Mouse (Mus musculus) heart, embryonic 14.5 days (tissue): Measurements from ENCODE around the gene Pigz. TPM values are rescaled to one million over a fixed set of nuclear protein-coding genes. Genes with fewer than 3 reads are reported as not detected.

Experiments used
- ATAC-seq: fragments of 200-750 bp; cut with Nextera tagmentation; 2 replicates; pipeline ENCODE4 v1.8.0; 2017; ENCODE audit warnings: low read depth, moderate TSS enrichment; ENCODE audit not compliant: insufficient number of reproducible peaks, insufficient read depth, low FRiP score
- H3K27ac ChIP-seq, 2 experiments: fragments of 200-500 bp in 1 of 2; fragments of 300-500 bp in 1 of 2; sonication (generic) in 1 of 2; replicated peaks in 1 of 2; 2 replicates each; pipeline ENCODE4 v1.5.1; 2012 to 2014; ENCODE audit warnings: low read depth in 2 of 2, low read length in 2 of 2, control low read depth in 1 of 2, mild to moderate bottlenecking in 1 of 2, mixed read lengths in 1 of 2; ENCODE audit not compliant: control insufficient read depth in 1 of 2, insufficient read depth in 1 of 2
- H3K27me3 ChIP-seq: fragments of 300-500 bp; sonication (generic); 2 replicates; pipeline ENCODE4 v1.6.1; 2014; ENCODE audit warnings: mild to moderate bottlenecking, low read length, control low read depth; ENCODE audit not compliant: control insufficient read depth, insufficient read depth
- H3K36me3 ChIP-seq: fragments of 300-500 bp; sonication (generic); 2 replicates; pipeline ENCODE4 v1.6.1; 2014; ENCODE audit warnings: mild to moderate bottlenecking, control low read depth, low read length, mixed read lengths; ENCODE audit not compliant: control insufficient read depth, insufficient read depth
- H3K4me1 ChIP-seq, 2 experiments: fragments of 200-500 bp in 1 of 2; fragments of 300-500 bp in 1 of 2; sonication (generic) in 1 of 2; 2 replicates each; pipeline ENCODE4 v1.6.1; 2012 to 2014; ENCODE audit warnings: low read length in 2 of 2, control low read depth in 1 of 2, mixed read lengths in 1 of 2; ENCODE audit not compliant: control insufficient read depth in 2 of 2, insufficient read depth in 2 of 2
- H3K4me2 ChIP-seq: fragments of 300-500 bp; sonication (generic); 2 replicates; pipeline ENCODE4 v1.6.1; 2014; ENCODE audit warnings: mild to moderate bottlenecking, low read length
- H3K4me3 ChIP-seq, 2 experiments: fragments of 200-500 bp in 1 of 2; fragments of 300-500 bp in 1 of 2; sonication (generic) in 1 of 2; 2 replicates each; pipeline ENCODE4 v1.5.1; 2012 to 2014; ENCODE audit warnings: low read length in 2 of 2, mild to moderate bottlenecking in 2 of 2, control low read depth in 1 of 2, low read depth in 1 of 2, moderate library complexity in 1 of 2; ENCODE audit not compliant: control insufficient read depth in 1 of 2, insufficient read depth in 1 of 2
- H3K9ac ChIP-seq: fragments of 300-500 bp; sonication (generic); 2 replicates; pipeline ENCODE4 v1.6.1; 2014; ENCODE audit warnings: mild to moderate bottlenecking, low read length
- H3K9me3 ChIP-seq: fragments of 300-500 bp; sonication (generic); 2 replicates; pipeline ENCODE4 v1.6.1; 2016; ENCODE audit warnings: low read length, control low read depth; ENCODE audit not compliant: control insufficient read depth
- WGBS: fragments of 180-500 bp; shearing (Covaris S2); extraction: QIAGEN DNeasy Blood & Tissue Kit; methylation state at CpG from one replicate; pipeline ENCODE4 v1.1.7; 2014; 5-methylcytosine and 5-hydroxymethylcytosine counted together
- polyA plus RNA-seq: library from polyadenylated mRNA; unstranded; fragments of >200 nt; fragmentation: Nextera tagmentation; extraction: Ambion mirVana; gene quantifications from 2 replicates; pipeline ENCODE4 v1.2.1, GENCODE M21; 2014

The Pigz gene
- polyA plus RNA-seq, 1 experiment from 2014 or later, result 0.12 TPM

GRCm38 (mm10) chr16:31963224-31963623, 29.6 kb downstream of the Pigz start:
- Histone ChIP-seq H3K9ac (no peak overlapping the region), H3K4me2 (no peak overlapping the region), H3K4me3 (no peak overlapping the region), H3K27me3 (no peaks in the 10 kb centered on the region), H3K9me3 (no peaks in the 10 kb centered on the region), H3K27ac (no peak overlapping the region), H3K4me1 (no peaks in the 10 kb centered on the region), H3K36me3 (peaks cover 99% of the 10 kb centered on the region)
- WGBS, result 93% methylated on average over 7 of the region's 7 CpGs
- ATAC-seq, result no peak

GRCm38 (mm10) chr16:31975258-31975657, 41.6 kb downstream of the Pigz start:
- no peak for ATAC-seq

GRCm38 (mm10) chr16:31979501-31979900, 45.9 kb downstream of the Pigz start:
- ATAC-seq, result no peak
- no peaks in the 10 kb centered on the region for H3K27me3 ChIP-seq
- 90% methylated on average over 3 of the region's 3 CpGs for WGBS
- no peaks in the 10 kb centered on the region; a peak in 1 of 4 replicates for H3K4me1 ChIP-seq
- H3K4me3 ChIP-seq, result no peak overlapping the region
- H3K9ac ChIP-seq, result no peak overlapping the region; the same call in 1 of the 2 replicates
- peaks cover 65% of the 10 kb centered on the region for H3K36me3 ChIP-seq
- no peak overlapping the region for H3K4me2 ChIP-seq
- no peak overlapping the region for H3K27ac ChIP-seq
- H3K9me3 ChIP-seq, result no peaks in the 10 kb centered on the region

More at GRCm38 (mm10) chr16:31975258-31975657, 41.6 kb downstream of the Pigz start:
- no peaks in the 10 kb centered on the region for H3K27me3 ChIP-seq
- H3K4me1 ChIP-seq, result no peaks in the 10 kb centered on the region; a peak in 1 of 4 replicates
- H3K9me3 ChIP-seq, result no peaks in the 10 kb centered on the region
- 85% methylated on average over 4 of the region's 4 CpGs for WGBS
- H3K27ac ChIP-seq, result no peak overlapping the region
- H3K9ac ChIP-seq, result no peak overlapping the region
- H3K36me3 ChIP-seq, result peaks cover 83% of the 10 kb centered on the region
- H3K4me3 ChIP-seq, result no peak overlapping the region
- no peak overlapping the region for H3K4me2 ChIP-seq

- no peak for ATAC-seq
- no peak overlapping the region for H3K4me2 ChIP-seq
- WGBS, result 85% methylated on average over 5 of the region's 5 CpGs
- H3K9ac ChIP-seq, result no peak overlapping the region
- peaks cover 56% of the 10 kb centered on the region for H3K36me3 ChIP-seq
- no peaks in the 10 kb centered on the region for H3K9me3 ChIP-seq
- H3K27ac ChIP-seq, result no peak overlapping the region
- no peaks in the 10 kb centered on the region; a peak in 1 of 4 replicates for H3K4me1 ChIP-seq
- H3K27me3 ChIP-seq, result no peaks in the 10 kb centered on the region
- no peak overlapping the region for H3K4me3 ChIP-seq
These were observed 47.3 kb downstream of the Pigz start for GRCm38 (mm10) chr16:31980946-31981345.

GRCm38 (mm10) chr16:31992039-31992438, 58.4 kb downstream of the Pigz start:
- WGBS, result 42% methylated on average over 1 of the region's 1 CpGs
- no peak overlapping the region for H3K4me3 ChIP-seq
- no peak overlapping the region for H3K27ac ChIP-seq
- H3K36me3 ChIP-seq, result peaks cover 28% of the 10 kb centered on the region
- ATAC-seq, result no peak
- H3K9ac ChIP-seq, result no peak overlapping the region
- H3K4me1 ChIP-seq, result no peaks in the 10 kb centered on the region
- H3K9me3 ChIP-seq, result no peaks in the 10 kb centered on the region
- H3K4me2 ChIP-seq, result no peak overlapping the region
- no peaks in the 10 kb centered on the region for H3K27me3 ChIP-seq

GRCm38 (mm10) chr16:31993195-31993594, 59.5 kb downstream of the Pigz start:
- Histone ChIP-seq H3K4me1 (no peaks in the 10 kb centered on the region), H3K4me2 (no peak overlapping the region), H3K9ac (no peak overlapping the region), H3K4me3 (no peak overlapping the region), H3K27ac (no peak overlapping the region), H3K27me3 (no peaks in the 10 kb centered on the region), H3K9me3 (no peaks in the 10 kb centered on the region), H3K36me3 (peaks cover 21% of the 10 kb centered on the region)
- no peak for ATAC-seq
- WGBS, result 94% methylated on average over 4 of the region's 4 CpGs

GRCm38 (mm10) chr16:31993946-31994345, 60.3 kb downstream of the Pigz start:
- no peaks in the 10 kb centered on the region for H3K9me3 ChIP-seq
- peaks cover 13% of the 10 kb centered on the region for H3K36me3 ChIP-seq
- no peak overlapping the region for H3K9ac ChIP-seq
- no peak for ATAC-seq
- no peaks in the 10 kb centered on the region for H3K4me1 ChIP-seq
- no peaks in the 10 kb centered on the region for H3K27me3 ChIP-seq
- no peak overlapping the region for H3K4me3 ChIP-seq
- H3K27ac ChIP-seq, result no peak overlapping the region
- H3K4me2 ChIP-seq, result no peak overlapping the region
